Mouse (Mus musculus) forebrain, postnatal 0 days (tissue): ENCODE measurements around the gene Dennd4c. TPM values are rescaled to one million over a fixed set of nuclear protein-coding genes. Genes with fewer than 3 reads are reported as not detected.

Experiments
- ATAC-seq: fragments of 200-750 bp; cut with Nextera tagmentation; 2 replicates; pipeline ENCODE4 v1.8.0; 2017; ENCODE audit warnings: mild to moderate bottlenecking, moderate library complexity
- DNase-seq: peaks from one replicate; pipeline ENCODE4 v3.0.0-alpha.2; 2015
- H3K27ac ChIP-seq: fragments of 300-500 bp; sonication (generic); 2 replicates; pipeline ENCODE4 v1.5.1; 2014; ENCODE audit warnings: low read depth, mild to moderate bottlenecking, antibody characterized with exemption, low read length, moderate library complexity, mixed read lengths
- H3K27me3 ChIP-seq: fragments of 300-500 bp; sonication (generic); 2 replicates; pipeline ENCODE4 v1.6.1; 2014; ENCODE audit warnings: mild to moderate bottlenecking, low read length, mixed read lengths; ENCODE audit not compliant: insufficient read depth
- H3K36me3 ChIP-seq: fragments of 300-500 bp; sonication (generic); 2 replicates; pipeline ENCODE4 v1.6.1; 2014; ENCODE audit warnings: mild to moderate bottlenecking, moderate library complexity; ENCODE audit not compliant: insufficient read depth
- H3K4me1 ChIP-seq: fragments of 300-500 bp; sonication (generic); 2 replicates; pipeline ENCODE4 v1.6.1; 2014; ENCODE audit warnings: antibody characterized with exemption; ENCODE audit not compliant: insufficient read depth
- H3K4me2 ChIP-seq: fragments of 300-500 bp; sonication (generic); 2 replicates; pipeline ENCODE4 v1.6.1; 2014; ENCODE audit warnings: low read depth, mild to moderate bottlenecking, moderate library complexity
- H3K4me3 ChIP-seq: fragments of 300-500 bp; sonication (generic); 2 replicates; pipeline ENCODE4 v1.5.1; 2014; ENCODE audit warnings: low read depth, low read length, mixed read lengths
- H3K9ac ChIP-seq: fragments of 300-500 bp; sonication (generic); 2 replicates; pipeline ENCODE4 v1.6.1; 2014; ENCODE audit warnings: mild to moderate bottlenecking
- H3K9me3 ChIP-seq: fragments of 300-500 bp; sonication (generic); 2 replicates; pipeline ENCODE4 v1.6.1; 2016; ENCODE audit warnings: low read length
- CTCF ChIP-seq: sonication (generic); IDR thresholded peaks from 2 replicates; pipeline ENCODE4 v1.5.1; 2016; ENCODE audit warnings: antibody characterized with exemption, control low read depth, low read depth
- WGBS: fragments of 180-500 bp; shearing (Covaris S2); extraction: QIAGEN DNeasy Blood & Tissue Kit; methylation state at CpG from one replicate; pipeline ENCODE4 v1.1.7; 2014; 5-methylcytosine and 5-hydroxymethylcytosine counted together
- polyA plus RNA-seq: library from polyadenylated mRNA; unstranded; fragments of >200 nt; fragmentation: Nextera tagmentation; extraction: Ambion mirVana; gene quantifications from 2 replicates; pipeline ENCODE4 v1.2.1, GENCODE M21; 2015
- total RNA-seq: library from RNA; depleted of rRNA; stranded (reverse); fragments of >200 nt; gene quantifications from 2 replicates; pipeline ENCODE4 v1.2.3, GENCODE M21; 2014; rRNA removed

Gene Dennd4c
- total and polyA plus RNA-seq, 2 experiments from 2014 or later: 1.9 to 28.7 TPM

- Histone ChIP-seq H3K27ac (no peak overlapping the region), H3K9ac (no peak overlapping the region), H3K4me1 (no peaks in the 10 kb centered on the region), H3K4me3 (no peak overlapping the region), H3K9me3 (no peaks in the 10 kb centered on the region), H3K36me3 (no peaks in the 10 kb centered on the region), H3K4me2 (no peak overlapping the region), H3K27me3 (no peaks in the 10 kb centered on the region)
- WGBS: 44% methylated on average over 4 of the region's 4 CpGs
- DNase-seq: no peak
- no peak for ATAC-seq
- TF ChIP-seq CTCF: peak; percentile 52
These were observed 136.6 kb downstream of the Dennd4c start for GRCm38 (mm10) chr4:86884945-86885344.

GRCm38 (mm10) chr4:86885790-86886159 lies 137.4 kb downstream of the Dennd4c start:
- Histone ChIP-seq H3K4me3 (0 out of 2 replicates have a peak overlapping the region, but pooled peaks have one; percentile 11), H3K9me3 (no peaks in the 10 kb centered on the region)

GRCm38 (mm10) chr4:86886160-86886878 lies 138.0 kb downstream of the Dennd4c start:
- DNase-seq (peak; percentile 15), ATAC-seq (no peak)
- 45% methylated on average over 18 of the region's 18 CpGs for WGBS
- TF ChIP-seq CTCF: no peak
- Histone ChIP-seq H3K4me1 (no peaks in the 10 kb centered on the region), H3K9ac (no peak overlapping the region), H3K9me3 (no peaks in the 10 kb centered on the region), H3K36me3 (no peaks in the 10 kb centered on the region), H3K4me3 (0 out of 2 replicates have a peak overlapping the region, but pooled peaks have one; percentile 11), H3K4me2 (peak overlapping the region; percentile 38), H3K27me3 (no peaks in the 10 kb centered on the region), H3K27ac (no peak overlapping the region)

More at GRCm38 (mm10) chr4:86885790-86886159, 137.4 kb downstream of the Dennd4c start:
- DNase-seq: no peak
- Histone ChIP-seq H3K9ac (no peak overlapping the region), H3K27ac (no peak overlapping the region), H3K4me2 (peak overlapping the region; percentile 38), H3K36me3 (no peaks in the 10 kb centered on the region), H3K27me3 (no peaks in the 10 kb centered on the region), H3K4me1 (no peaks in the 10 kb centered on the region)
- ATAC-seq: no peak
- TF ChIP-seq CTCF: no peak
- WGBS: 62% methylated on average over 12 of the region's 12 CpGs

GRCm38 (mm10) chr4:86887879-86888278 lies 139.5 kb downstream of the Dennd4c start:
- H3K9me3 ChIP-seq: no peaks in the 10 kb centered on the region
- no peaks in the 10 kb centered on the region for H3K36me3 ChIP-seq
- no peak overlapping the region for H3K4me3 ChIP-seq
- DNase-seq (no peak), ATAC-seq (no peak)
- H3K27ac ChIP-seq: no peak overlapping the region
- peak; percentile 18; the same call in 1 of the 2 replicates for TF ChIP-seq CTCF
- H3K4me1 ChIP-seq: no peaks in the 10 kb centered on the region
- no peak overlapping the region for H3K9ac ChIP-seq
- no peak overlapping the region for H3K4me2 ChIP-seq
- H3K27me3 ChIP-seq: no peaks in the 10 kb centered on the region
- 68% methylated on average over 5 of the region's 5 CpGs for WGBS

DNA sequence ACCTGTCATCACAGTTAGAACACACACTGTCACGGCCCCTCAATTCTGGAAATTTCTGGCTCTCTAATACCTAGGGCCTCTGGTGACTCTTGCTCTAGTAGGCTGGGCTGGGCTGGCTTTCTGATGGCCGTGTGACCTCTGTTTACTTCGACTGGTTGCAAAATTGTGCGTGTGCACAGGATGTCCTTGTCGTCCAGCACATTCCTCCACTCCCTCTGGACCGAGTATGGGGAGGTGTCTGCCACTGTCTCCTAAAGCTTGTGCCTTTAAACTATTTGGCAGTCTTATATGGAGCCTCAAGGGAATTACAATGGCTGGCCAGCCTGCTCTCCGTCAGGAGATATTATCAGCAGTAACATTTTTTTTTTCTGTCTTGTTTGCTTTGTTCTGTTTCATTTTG lies 149.1 kb downstream of the Dennd4c start:
- ATAC-seq (no peak), DNase-seq (no peak)
- Histone ChIP-seq H3K27me3 (no peaks in the 10 kb centered on the region), H3K9ac (no peak overlapping the region), H3K9me3 (no peaks in the 10 kb centered on the region), H3K36me3 (no peaks in the 10 kb centered on the region), H3K4me2 (no peak overlapping the region), H3K4me1 (no peaks in the 10 kb centered on the region), H3K4me3 (no peak overlapping the region), H3K27ac (no peak overlapping the region)
- WGBS: 83% methylated on average over 7 of the region's 7 CpGs
- no peak for TF ChIP-seq CTCF

- TF ChIP-seq CTCF: no peak
- Histone ChIP-seq H3K27me3 (no peaks in the 10 kb centered on the region), H3K9me3 (no peaks in the 10 kb centered on the region), H3K9ac (no peak overlapping the region), H3K4me3 (no peak overlapping the region), H3K4me1 (no peaks in the 10 kb centered on the region), H3K27ac (no peak overlapping the region), H3K4me2 (no peak overlapping the region), H3K36me3 (no peaks in the 10 kb centered on the region)
- ATAC-seq: no peak
- WGBS: 76% methylated on average over 14 of the region's 14 CpGs
- no peak for DNase-seq
These were observed 150.6 kb downstream of the Dennd4c start for GRCm38 (mm10) chr4:86898791-86899474.

Other genes with a start within 250 kb of the Dennd4c start
- gene Saxo1, start 190.2 kb upstream of the Dennd4c start, total RNA-seq: not detected in 2 replicates
- not detected in 2 replicates for gene Saxo1, start 190.2 kb upstream of the Dennd4c start, polyA plus RNA-seq
- 21.3 and 27.4 TPM in 2 replicates for gene Rraga, start 172.9 kb upstream of the Dennd4c start, total RNA-seq
- 122 and 131 TPM in 2 replicates for gene Rraga, start 172.9 kb upstream of the Dennd4c start, polyA plus RNA-seq
- 5.5 and 11.4 TPM in 2 replicates for gene Haus6, start 136.5 kb upstream of the Dennd4c start, total RNA-seq
- 3.7 and 4.3 TPM in 2 replicates for gene Haus6, start 136.5 kb upstream of the Dennd4c start, polyA plus RNA-seq
- gene Plin2, start 78.5 kb upstream of the Dennd4c start, total RNA-seq: 32.7 and 35.5 TPM in 2 replicates
- gene Plin2, start 78.5 kb upstream of the Dennd4c start, polyA plus RNA-seq: 35.5 and 36.2 TPM in 2 replicates
- gene Rps6, start 108.9 kb downstream of the Dennd4c start, total RNA-seq: 1,164 and 1,444 TPM in 2 replicates
- gene Rps6, start 108.9 kb downstream of the Dennd4c start, polyA plus RNA-seq: 342 and 386 TPM in 2 replicates
- gene Acer2, start 125.8 kb downstream of the Dennd4c start, total RNA-seq: 6.5 and 9.6 TPM in 2 replicates
- 8.1 and 11.4 TPM in 2 replicates for gene Acer2, start 125.8 kb downstream of the Dennd4c start, polyA plus RNA-seq